Mouse (Mus musculus): ENCODE measurements around the gene Endou. TPM values are rescaled to one million over a fixed set of nuclear protein-coding genes. Genes with fewer than 3 reads are reported as not detected.

Endou gene
- polyA plus RNA-seq, 1 experiment from 2014 or later: 1.1 TPM

- H3K4me3 ChIP-seq: no peak overlapping the region
- peaks cover 7% of the 10 kb centered on the region; the same call in 1 of the 2 replicates for H3K36me3 ChIP-seq
- H3K27me3 ChIP-seq: no peaks in the 10 kb centered on the region
- WGBS: 59% methylated on average over 11 of the region's 12 CpGs
- no peak for ATAC-seq (ENCODE audit: borderline replicate concordance, extremely low read depth, low FRiP score, low TSS enrichment)
- H3K4me1 ChIP-seq: 0 out of 2 replicates have a peak, but pooled peaks cover 4% of the 10 kb centered on the region
- no peak overlapping the region for H3K4me2 ChIP-seq
- H3K9me3 ChIP-seq: no peaks in the 10 kb centered on the region
- H3K9ac ChIP-seq: no peak overlapping the region
- no peak overlapping the region for H3K27ac ChIP-seq
Observed at GRCm38 (mm10) chr15:97743961-97744525, 12.9 kb upstream of the Endou start.

DNA sequence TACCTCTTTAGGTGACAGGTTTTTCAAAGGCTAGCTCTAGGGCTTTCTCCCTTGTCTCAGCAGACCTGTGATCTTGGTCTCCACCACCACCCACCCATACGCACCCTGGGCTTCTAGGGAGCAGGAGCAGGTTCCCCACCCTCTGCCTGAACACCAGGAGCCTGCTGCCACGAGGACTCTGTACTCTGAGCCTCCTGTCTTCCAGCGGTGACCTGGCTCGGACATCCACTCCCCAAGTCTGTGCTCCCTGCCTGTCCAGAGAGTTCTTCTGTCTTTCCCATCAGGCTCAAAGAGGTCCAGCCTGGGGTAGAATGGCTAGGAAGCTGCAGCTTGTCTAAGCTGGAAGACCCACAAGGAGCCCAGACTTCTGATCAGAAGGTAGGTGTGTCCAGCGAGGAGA, 12.1 kb upstream of the Endou start:
- Histone ChIP-seq H3K27me3 (no peaks in the 10 kb centered on the region), H3K4me3 (no peak overlapping the region), H3K36me3 (peaks cover 7% of the 10 kb centered on the region; the same call in 1 of the 2 replicates), H3K9ac (no peak overlapping the region), H3K27ac (no peak overlapping the region), H3K4me2 (no peak overlapping the region), H3K4me1 (0 out of 2 replicates have a peak, but pooled peaks cover 4% of the 10 kb centered on the region), H3K9me3 (no peaks in the 10 kb centered on the region)
- WGBS: 78% methylated on average over 5 of the region's 5 CpGs
- ATAC-seq (ENCODE audit: borderline replicate concordance, extremely low read depth, low FRiP score, low TSS enrichment): no peak

GRCm38 (mm10) chr15:97742600-97742999, 11.5 kb upstream of the Endou start:
- Histone ChIP-seq H3K36me3 (peaks cover 7% of the 10 kb centered on the region; the same call in 1 of the 2 replicates), H3K4me2 (no peak overlapping the region), H3K4me3 (no peak overlapping the region), H3K9me3 (no peaks in the 10 kb centered on the region), H3K4me1 (0 out of 2 replicates have a peak, but pooled peaks cover 4% of the 10 kb centered on the region), H3K9ac (no peak overlapping the region), H3K27me3 (no peaks in the 10 kb centered on the region), H3K27ac (no peak overlapping the region)
- 65% methylated on average over 4 of the region's 4 CpGs for WGBS
- ATAC-seq (ENCODE audit: borderline replicate concordance, extremely low read depth, low FRiP score, low TSS enrichment): no peak

DNA sequence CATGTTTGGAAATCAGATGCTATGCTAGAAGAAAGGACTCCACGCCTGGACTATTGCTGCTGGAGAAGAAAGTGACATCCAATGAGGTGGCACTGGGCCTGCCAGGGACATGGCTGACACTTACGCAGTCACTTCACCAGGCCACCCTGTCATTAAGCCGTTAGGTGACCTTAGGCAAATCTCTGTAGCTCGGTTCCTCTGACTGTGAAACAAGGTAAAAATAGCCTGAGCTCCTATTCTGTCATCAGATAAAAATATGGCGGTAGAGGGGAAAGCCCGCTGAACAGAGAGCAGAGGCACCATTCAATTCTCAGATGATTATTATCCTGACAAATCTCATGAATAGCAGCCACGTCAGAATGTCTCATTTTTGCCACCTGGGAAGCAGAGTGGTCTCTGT, 10.9 kb upstream of the Endou start:
- 55% methylated on average over 7 of the region's 7 CpGs for WGBS
- Histone ChIP-seq H3K4me3 (no peak overlapping the region), H3K27me3 (no peaks in the 10 kb centered on the region), H3K36me3 (peaks cover 7% of the 10 kb centered on the region; the same call in 1 of the 2 replicates), H3K4me2 (no peak overlapping the region), H3K4me1 (0 out of 2 replicates have a peak, but pooled peaks cover 4% of the 10 kb centered on the region), H3K9me3 (no peaks in the 10 kb centered on the region), H3K9ac (no peak overlapping the region), H3K27ac (no peak overlapping the region)
- no peak for ATAC-seq (ENCODE audit: borderline replicate concordance, extremely low read depth, low FRiP score, low TSS enrichment)

DNA sequence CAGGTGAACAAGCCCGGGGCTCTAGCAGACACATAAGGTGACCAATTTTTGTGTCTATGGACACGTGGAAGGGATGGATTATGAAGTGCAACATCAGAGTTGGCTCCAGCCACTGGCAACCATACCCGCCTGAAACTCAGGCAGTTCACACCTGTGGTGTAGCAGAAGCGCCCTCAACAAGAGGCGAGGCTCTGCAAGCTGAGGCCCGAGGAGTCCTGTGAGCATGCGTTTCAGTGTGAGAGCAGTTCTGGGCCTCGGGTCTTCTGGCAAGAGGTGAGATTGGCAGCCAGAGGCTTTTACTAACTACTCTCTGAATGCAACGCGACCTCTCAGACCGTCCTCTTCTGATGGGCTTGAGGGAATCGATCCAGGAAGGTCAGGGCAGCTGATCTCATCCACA, 10.5 kb upstream of the Endou start:
- Histone ChIP-seq H3K27me3 (no peaks in the 10 kb centered on the region), H3K9me3 (no peaks in the 10 kb centered on the region), H3K27ac (no peak overlapping the region), H3K36me3 (peaks cover 4% of the 10 kb centered on the region; the same call in 1 of the 2 replicates), H3K9ac (no peak overlapping the region), H3K4me2 (no peak overlapping the region), H3K4me3 (no peak overlapping the region), H3K4me1 (0 out of 2 replicates have a peak, but pooled peaks cover 4% of the 10 kb centered on the region)
- no peak for ATAC-seq (ENCODE audit: borderline replicate concordance, extremely low read depth, low FRiP score, low TSS enrichment)
- 71% methylated on average over 12 of the region's 12 CpGs for WGBS

GRCm38 (mm10) chr15:97740283-97740732, 9.2 kb upstream of the Endou start:
- 72% methylated on average over 9 of the region's 9 CpGs for WGBS
- Histone ChIP-seq H3K36me3 (0 out of 2 replicates have a peak, but pooled peaks cover 2% of the 10 kb centered on the region), H3K4me2 (no peak overlapping the region), H3K9ac (no peak overlapping the region), H3K4me3 (no peak overlapping the region), H3K4me1 (0 out of 2 replicates have a peak, but pooled peaks cover 2% of the 10 kb centered on the region), H3K27ac (no peak overlapping the region), H3K9me3 (no peaks in the 10 kb centered on the region), H3K27me3 (no peaks in the 10 kb centered on the region)
- ATAC-seq (ENCODE audit: borderline replicate concordance, extremely low read depth, low FRiP score, low TSS enrichment): no peak

DNA sequence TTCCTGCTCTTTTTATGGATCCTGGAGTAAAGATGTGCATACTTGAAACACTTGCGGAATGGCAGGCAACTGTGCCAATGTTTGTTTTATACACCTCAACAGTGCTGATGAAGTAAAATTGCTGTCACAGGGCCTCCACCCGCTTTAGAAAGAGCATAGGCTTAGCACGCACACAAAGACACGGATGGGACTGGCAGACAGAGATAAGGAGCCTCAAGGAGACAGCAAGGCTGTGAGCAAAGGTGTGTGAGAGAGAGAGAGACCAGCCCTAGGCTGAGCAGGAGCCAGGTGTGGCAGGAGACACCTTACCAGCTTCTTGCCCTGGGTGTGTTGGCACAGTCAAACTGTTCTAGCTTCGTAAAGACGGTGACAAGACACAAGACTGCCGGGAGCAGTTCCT, 7.8 kb upstream of the Endou start:
- Histone ChIP-seq H3K4me1 (no peaks in the 10 kb centered on the region), H3K9ac (no peak overlapping the region), H3K4me2 (no peak overlapping the region), H3K27me3 (no peaks in the 10 kb centered on the region), H3K4me3 (no peak overlapping the region), H3K27ac (no peak overlapping the region), H3K9me3 (no peaks in the 10 kb centered on the region), H3K36me3 (no peaks in the 10 kb centered on the region)
- WGBS: 76% methylated on average over 7 of the region's 7 CpGs
- no peak for ATAC-seq (ENCODE audit: borderline replicate concordance, extremely low read depth, low FRiP score, low TSS enrichment)

GRCm38 (mm10) chr15:97731988-97732387, 849 bp upstream of the Endou start:
- Histone ChIP-seq H3K9ac (no peak overlapping the region), H3K4me1 (no peaks in the 10 kb centered on the region), H3K27ac (no peak overlapping the region), H3K4me3 (no peak overlapping the region), H3K4me2 (no peak overlapping the region), H3K36me3 (no peaks in the 10 kb centered on the region), H3K27me3 (no peaks in the 10 kb centered on the region), H3K9me3 (no peaks in the 10 kb centered on the region)
- ATAC-seq (ENCODE audit: borderline replicate concordance, extremely low read depth, low FRiP score, low TSS enrichment): no peak
- WGBS: 82% methylated on average over 11 of the region's 11 CpGs

GRCm38 (mm10) chr15:97730365-97730764, 774 bp downstream of the Endou start:
- H3K36me3 ChIP-seq: no peaks in the 10 kb centered on the region
- no peak overlapping the region for H3K4me3 ChIP-seq
- H3K27ac ChIP-seq: no peak overlapping the region
- ATAC-seq (ENCODE audit: borderline replicate concordance, extremely low read depth, low FRiP score, low TSS enrichment): no peak
- H3K9me3 ChIP-seq: no peaks in the 10 kb centered on the region
- no peak overlapping the region for H3K4me2 ChIP-seq
- H3K9ac ChIP-seq: no peak overlapping the region
- no peaks in the 10 kb centered on the region for H3K27me3 ChIP-seq
- H3K4me1 ChIP-seq: no peaks in the 10 kb centered on the region
- WGBS: 48% methylated on average over 6 of the region's 6 CpGs

DNA sequence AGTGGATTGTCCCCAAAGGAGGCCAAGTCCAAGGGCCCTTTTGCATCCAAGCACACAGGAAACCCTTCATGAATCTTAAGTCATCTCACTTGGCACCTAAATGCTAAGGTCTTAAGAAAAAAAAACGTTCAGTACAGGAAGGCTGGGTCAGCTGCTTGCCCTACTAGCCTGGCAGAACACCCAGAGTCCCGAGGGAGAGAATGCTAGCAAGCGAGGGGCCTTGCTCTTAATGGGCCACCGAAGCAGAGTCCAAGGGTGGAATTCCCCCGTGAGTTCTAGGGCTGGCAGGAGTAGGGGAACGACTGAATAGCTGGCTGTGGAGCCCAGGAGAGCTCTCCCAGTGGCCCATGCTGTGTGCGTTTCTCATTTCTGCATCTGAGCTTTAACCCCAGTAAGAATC, 2.3 kb downstream of the Endou start:
- no peak for ATAC-seq (ENCODE audit: borderline replicate concordance, extremely low read depth, low FRiP score, low TSS enrichment)
- Histone ChIP-seq H3K9me3 (no peaks in the 10 kb centered on the region), H3K4me1 (no peaks in the 10 kb centered on the region), H3K4me2 (no peak overlapping the region), H3K4me3 (no peak overlapping the region), H3K27ac (no peak overlapping the region), H3K27me3 (no peaks in the 10 kb centered on the region), H3K9ac (no peak overlapping the region), H3K36me3 (no peaks in the 10 kb centered on the region)
- 55% methylated on average over 7 of the region's 7 CpGs for whole genome bisulfite sequencing

GRCm38 (mm10) chr15:97728394-97728793, 2.7 kb downstream of the Endou start:
- no peak overlapping the region for H3K27ac ChIP-seq
- no peak overlapping the region for H3K4me3 ChIP-seq
- H3K4me2 ChIP-seq: no peak overlapping the region
- ATAC-seq (ENCODE audit: borderline replicate concordance, extremely low read depth, low FRiP score, low TSS enrichment): no peak
- H3K9ac ChIP-seq: no peak overlapping the region
- H3K4me1 ChIP-seq: no peaks in the 10 kb centered on the region
- no peaks in the 10 kb centered on the region for H3K36me3 ChIP-seq
- WGBS: 74% methylated on average over 11 of the region's 11 CpGs
- no peaks in the 10 kb centered on the region for H3K27me3 ChIP-seq
- H3K9me3 ChIP-seq: no peaks in the 10 kb centered on the region

- no peak for ATAC-seq (ENCODE audit: borderline replicate concordance, extremely low read depth, low FRiP score, low TSS enrichment)
- WGBS: 70% methylated on average over 5 of the region's 5 CpGs
- H3K9me3 ChIP-seq: no peaks in the 10 kb centered on the region
- H3K27ac ChIP-seq: no peak overlapping the region
- no peak overlapping the region for H3K4me3 ChIP-seq
- H3K36me3 ChIP-seq: no peaks in the 10 kb centered on the region
- H3K9ac ChIP-seq: no peak overlapping the region
- H3K4me2 ChIP-seq: no peak overlapping the region
- no peaks in the 10 kb centered on the region for H3K4me1 ChIP-seq
- no peaks in the 10 kb centered on the region for H3K27me3 ChIP-seq
Observed at GRCm38 (mm10) chr15:97727520-97727919, 3.6 kb downstream of the Endou start.
